ENCODE assay signal across 19 mouse cellular contexts in the genomic region with DNA sequence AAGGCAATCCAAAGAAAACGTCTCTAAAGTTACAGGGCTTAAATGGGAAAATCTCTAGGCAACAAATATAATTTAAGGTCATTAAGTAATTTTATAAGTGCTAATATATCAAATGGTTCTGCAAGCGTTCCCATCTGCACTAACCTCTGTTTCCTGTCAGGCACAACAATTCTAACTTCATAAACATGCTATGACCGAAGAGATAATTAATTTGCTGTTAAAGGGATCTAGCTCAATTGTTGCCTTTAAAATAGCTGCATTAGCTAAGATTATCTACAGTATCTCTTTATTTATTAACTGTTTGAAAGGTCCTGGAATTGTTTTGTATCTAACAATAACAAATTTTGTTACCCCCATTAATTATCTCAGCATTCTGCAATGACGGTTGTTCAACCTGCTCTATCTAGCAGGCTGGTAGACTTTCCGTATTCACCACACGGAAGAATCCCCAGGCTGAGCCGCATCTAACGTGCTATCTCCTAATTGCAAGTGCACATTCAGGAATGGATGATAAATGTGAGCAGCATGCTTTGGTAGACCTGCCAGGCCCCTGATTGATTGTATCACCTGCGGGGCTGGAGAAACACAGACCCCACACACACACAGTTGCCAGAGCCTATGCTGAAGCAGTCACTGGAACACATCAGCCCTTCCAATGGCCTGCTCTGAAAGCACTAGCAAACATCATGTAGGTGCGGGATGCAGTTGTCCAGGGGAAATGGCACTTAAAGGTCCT.
DNase-seq lines count a peak whose midpoint lies in the region; ATAC-seq and TF ChIP-seq lines count a peak whose summit lies in the region.
"Had no signal": no experiment of that assay in that cellular context is flagged by ENCODE, and none has a peak within 500 bp of the region (broad histone marks: within the 10 kb centered on the region; RNA-seq: fewer than 3 reads in every experiment).

No protein-coding gene starts in this region.

- H3K4me3 ChIP-seq in hindbrain, embryonic 13.5 days, result no peak overlapping the region
- no peak overlapping the region for H3K4me3 ChIP-seq in hindbrain, embryonic 10.5 days
- H3K4me3 ChIP-seq in midbrain, postnatal 0 days (ENCODE audit: low read depth, low read length), result no peak overlapping the region
- no peak overlapping the region for H3K4me3 ChIP-seq in midbrain, embryonic 10.5 days
- H3K4me3 ChIP-seq: embryonic facial prominence, embryonic 12.5 days; erythroblast, embryonic 14.5 days; forebrain, embryonic 12.5 days; heart, embryonic 13.5 days; limb, embryonic 15.5 days; midbrain, embryonic 15.5 days; myocyte; neural tube, embryonic 15.5 days had no signal

- H3K9ac ChIP-seq in hindbrain, embryonic 13.5 days, result no peak overlapping the region
- H3K9ac ChIP-seq in midbrain, postnatal 0 days (replicated peaks; ENCODE audit: low read length, poor library complexity, severe bottlenecking), result no peak overlapping the region
- H3K9ac ChIP-seq: embryonic facial prominence, embryonic 12.5 days; forebrain, embryonic 12.5 days; heart, embryonic 13.5 days; limb, embryonic 15.5 days; liver, embryonic 14.5 days; midbrain, embryonic 15.5 days; neural tube, embryonic 15.5 days had no signal

- no peak overlapping the region for H3K4me2 ChIP-seq in hindbrain, embryonic 13.5 days
- H3K4me2 ChIP-seq in midbrain, postnatal 0 days (ENCODE audit: low read depth, low read length, poor library complexity, severe bottlenecking), result no peak overlapping the region
- H3K4me2 ChIP-seq: embryonic facial prominence, embryonic 12.5 days; forebrain, embryonic 12.5 days; heart, embryonic 13.5 days; limb, embryonic 15.5 days; midbrain, embryonic 15.5 days; neural tube, embryonic 15.5 days had no signal

- peak; percentile 71; the same call in 1 of the 2 replicates for ATAC-seq in hindbrain, embryonic 13.5 days (ENCODE audit: low FRiP score)
- ATAC-seq in midbrain, postnatal 0 days (ENCODE audit: low FRiP score), result no peak

- H3K9me3 ChIP-seq in hindbrain, embryonic 13.5 days, result no peaks in the 10 kb centered on the region
- no peaks in the 10 kb centered on the region for H3K9me3 ChIP-seq in hindbrain, embryonic 10.5 days
- no peaks in the 10 kb centered on the region for H3K9me3 ChIP-seq in midbrain, postnatal 0 days (ENCODE audit: low read length)
- no peaks in the 10 kb centered on the region for H3K9me3 ChIP-seq in midbrain, embryonic 10.5 days (replicated peaks)
- H3K9me3 ChIP-seq: embryonic facial prominence, embryonic 12.5 days; forebrain, embryonic 12.5 days; heart, embryonic 13.5 days; limb, embryonic 15.5 days; midbrain, embryonic 15.5 days; neural tube, embryonic 15.5 days had no signal

- H3K27me3 ChIP-seq in hindbrain, embryonic 13.5 days, result 0 out of 2 replicates have a peak, but pooled peaks cover 3% of the 10 kb centered on the region
- 0 out of 2 replicates have a peak, but pooled peaks cover 5% of the 10 kb centered on the region for H3K27me3 ChIP-seq in hindbrain, embryonic 10.5 days (ENCODE audit: insufficient read depth, poor library complexity, severe bottlenecking)
- H3K27me3 ChIP-seq in midbrain, postnatal 0 days (ENCODE audit: insufficient read depth, low read length), result no peaks in the 10 kb centered on the region
- no peaks in the 10 kb centered on the region for H3K27me3 ChIP-seq in midbrain, embryonic 10.5 days (ENCODE audit: low read depth, poor library complexity, severe bottlenecking)
- H3K27me3 ChIP-seq: forebrain, embryonic 12.5 days; heart, embryonic 13.5 days; limb, embryonic 15.5 days; midbrain, embryonic 15.5 days had no signal

- peak; percentile 5 for DNase-seq in adrenal gland, adult 2 months
- DNase-seq in adrenal gland, postnatal 25 days, result no peak
- DNase-seq in hindbrain, embryonic 10.5 days (ENCODE audit: low spot score), result no peak
- DNase-seq in midbrain, postnatal 0 days (ENCODE audit: low spot score), result peak; percentile 15
- DNase-seq in midbrain, embryonic 10.5 days (ENCODE audit: low spot score), result no peak
- DNase-seq in adipocyte (ENCODE audit: low spot score), result no peak
- DNase-seq: gastrocnemius, postnatal 10 days; kidney, adult 11 months; right cerebral cortex, adult 18-20 months had no signal

- H3K4me1 ChIP-seq in hindbrain, embryonic 13.5 days (replicated peaks), result peaks cover 8% of the 10 kb centered on the region; the same call in 1 of the 2 replicates
- H3K4me1 ChIP-seq in hindbrain, embryonic 10.5 days (replicated peaks), result peaks cover 15% of the 10 kb centered on the region; the same call in 1 of the 2 replicates
- no peaks in the 10 kb centered on the region for H3K4me1 ChIP-seq in midbrain, postnatal 0 days (ENCODE audit: insufficient read depth, low read length)
- H3K4me1 ChIP-seq in midbrain, embryonic 10.5 days, result peaks cover 6% of the 10 kb centered on the region; the same call in 1 of the 2 replicates
- H3K4me1 ChIP-seq: forebrain, embryonic 12.5 days; midbrain, embryonic 15.5 days; neural tube, embryonic 15.5 days had no signal

- no peak overlapping the region for H3K27ac ChIP-seq in hindbrain, embryonic 13.5 days
- no peak overlapping the region for H3K27ac ChIP-seq in hindbrain, embryonic 10.5 days
- H3K27ac ChIP-seq in midbrain, postnatal 0 days (ENCODE audit: low read depth, low read length), result no peak overlapping the region
- no peak overlapping the region for H3K27ac ChIP-seq in midbrain, embryonic 10.5 days (replicated peaks)
- H3K27ac ChIP-seq: embryonic facial prominence, embryonic 12.5 days; forebrain, embryonic 12.5 days; heart, embryonic 13.5 days; limb, embryonic 15.5 days; liver, embryonic 14.5 days; midbrain, embryonic 15.5 days; neural tube, embryonic 15.5 days had no signal

- TF ChIP-seq CTCF in midbrain, postnatal 0 days (IDR thresholded peaks at IDR 0.05), result no peak

- no peaks in the 10 kb centered on the region for H3K36me3 ChIP-seq in hindbrain, embryonic 13.5 days
- no peaks in the 10 kb centered on the region for H3K36me3 ChIP-seq in hindbrain, embryonic 10.5 days
- no peaks in the 10 kb centered on the region for H3K36me3 ChIP-seq in midbrain, postnatal 0 days (ENCODE audit: insufficient read depth, low read length)
- H3K36me3 ChIP-seq in midbrain, embryonic 10.5 days, result no peaks in the 10 kb centered on the region
- H3K36me3 ChIP-seq: embryonic facial prominence, embryonic 12.5 days; forebrain, embryonic 12.5 days; heart, embryonic 13.5 days; limb, embryonic 15.5 days; midbrain, embryonic 15.5 days; neural tube, embryonic 15.5 days had no signal

- WGBS in hindbrain, embryonic 13.5 days, result 64% methylated on average over 10 of the region's 10 CpGs
- WGBS in hindbrain, embryonic 10.5 days, result 83% methylated on average over 10 of the region's 10 CpGs
- 91% methylated on average over 10 of the region's 10 CpGs for WGBS in midbrain, postnatal 0 days
- 92% methylated on average over 10 of the region's 10 CpGs for WGBS in midbrain, embryonic 10.5 days

Comparison
In these comparisons a context has a peak if more than half of its experiments do, and no peak if none do; other contexts are left out.
1. DNase-seq: peak in adrenal gland, adult 2 months (single experiment) and midbrain, postnatal 0 days (single experiment); none in adrenal gland, postnatal 25 days (single experiment), hindbrain, embryonic 10.5 days (single experiment), midbrain, embryonic 10.5 days (single experiment) and adipocyte (single experiment).